Mouse (Mus musculus): Measurements from ENCODE around the gene Fus. TPM values are rescaled to one million over a fixed set of nuclear protein-coding genes. Genes with fewer than 3 reads are reported as not detected.

Gene Fus
- polyA plus RNA-seq, 1 experiment from 2014 or later = 452 TPM

DNA sequence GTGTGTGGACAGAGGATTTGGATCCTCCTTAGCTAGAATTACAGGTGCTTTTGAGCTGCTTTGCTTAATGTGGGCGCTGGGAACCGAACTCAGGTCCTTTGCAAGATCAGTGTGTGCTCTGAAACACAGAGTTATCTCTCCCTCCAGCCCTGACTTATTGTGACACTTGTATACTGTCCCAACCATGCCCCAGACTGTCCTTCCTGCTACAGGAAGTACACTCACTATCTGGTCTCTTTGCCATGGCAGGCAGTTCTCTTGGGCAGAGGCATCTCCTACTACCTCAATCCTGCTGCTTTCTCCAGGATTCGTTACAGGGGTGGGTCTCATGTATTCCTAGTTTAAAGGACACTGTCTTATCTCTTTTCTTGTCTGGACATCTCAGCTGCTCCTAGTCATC, 51.0 kb downstream of the Fus start:
- no peak overlapping the region for H3K4me3 ChIP-seq (replicated peaks)
- H3K4me2 ChIP-seq (replicated peaks) = no peak overlapping the region
- no peaks in the 10 kb centered on the region for H3K9me3 ChIP-seq
- no peaks in the 10 kb centered on the region for H3K36me3 ChIP-seq
- H3K9ac ChIP-seq (replicated peaks) = no peak overlapping the region
- ATAC-seq = no peak
- WGBS = 84% methylated on average over 3 of the region's 3 CpGs
- no peaks in the 10 kb centered on the region for H3K27me3 ChIP-seq
- no peak overlapping the region for H3K27ac ChIP-seq
- H3K4me1 ChIP-seq (replicated peaks) = no peaks in the 10 kb centered on the region

DNA sequence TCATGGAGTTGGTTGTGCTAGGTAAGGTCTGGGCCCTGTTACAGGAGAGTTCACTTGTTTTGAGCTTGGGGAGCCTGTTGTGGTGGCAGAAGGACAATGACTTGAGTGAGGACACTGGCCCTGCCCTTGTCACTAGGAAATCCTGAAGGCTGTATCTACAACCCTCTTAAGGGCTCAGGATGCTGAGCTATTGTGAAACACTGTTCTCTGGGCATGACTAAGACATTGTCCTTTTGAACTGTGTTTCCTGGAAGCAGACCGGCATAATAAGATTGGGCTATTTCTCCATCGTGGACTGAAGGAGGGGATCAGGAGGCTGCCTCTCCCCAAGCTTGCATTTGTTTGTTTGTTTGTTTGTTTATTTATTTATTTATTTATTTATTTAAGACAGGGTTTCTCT, 51.9 kb downstream of the Fus start:
- Histone ChIP-seq H3K4me1 (replicated peaks) (no peaks in the 10 kb centered on the region), H3K36me3 (no peaks in the 10 kb centered on the region), H3K9ac (replicated peaks) (no peak overlapping the region), H3K9me3 (no peaks in the 10 kb centered on the region), H3K27me3 (no peaks in the 10 kb centered on the region), H3K27ac (no peak overlapping the region), H3K4me3 (replicated peaks) (no peak overlapping the region), H3K4me2 (replicated peaks) (no peak overlapping the region)
- WGBS = 79% methylated on average over 2 of the region's 2 CpGs
- no peak for ATAC-seq

DNA sequence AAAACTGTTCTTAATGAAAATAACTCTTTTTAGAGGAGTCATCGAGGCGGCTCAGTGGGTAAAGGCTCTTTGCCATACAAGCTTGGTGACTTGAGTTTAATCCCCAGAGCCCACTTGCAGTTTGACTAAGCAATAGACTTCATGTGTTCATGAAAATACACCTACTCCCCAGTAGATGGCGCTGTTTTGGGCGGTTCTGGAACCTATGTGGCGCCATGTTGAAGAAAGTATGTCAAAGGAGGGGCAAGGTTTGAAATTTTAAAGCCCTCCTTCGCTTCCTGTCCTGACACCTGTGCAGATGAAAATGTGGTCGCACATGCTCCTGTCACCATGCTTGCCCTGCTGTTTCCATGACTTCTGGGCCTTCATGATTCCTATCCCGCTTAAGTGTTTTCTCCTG, 55.7 kb downstream of the Fus start:
- H3K4me3 ChIP-seq (replicated peaks) = no peak overlapping the region
- 63% methylated on average over 8 of the region's 8 CpGs for WGBS
- no peak overlapping the region for H3K4me2 ChIP-seq (replicated peaks)
- no peak overlapping the region for H3K27ac ChIP-seq
- H3K4me1 ChIP-seq (replicated peaks) = no peaks in the 10 kb centered on the region
- no peaks in the 10 kb centered on the region for H3K36me3 ChIP-seq
- no peak for ATAC-seq
- H3K27me3 ChIP-seq = no peaks in the 10 kb centered on the region
- no peak overlapping the region for H3K9ac ChIP-seq (replicated peaks)
- no peaks in the 10 kb centered on the region for H3K9me3 ChIP-seq

DNA sequence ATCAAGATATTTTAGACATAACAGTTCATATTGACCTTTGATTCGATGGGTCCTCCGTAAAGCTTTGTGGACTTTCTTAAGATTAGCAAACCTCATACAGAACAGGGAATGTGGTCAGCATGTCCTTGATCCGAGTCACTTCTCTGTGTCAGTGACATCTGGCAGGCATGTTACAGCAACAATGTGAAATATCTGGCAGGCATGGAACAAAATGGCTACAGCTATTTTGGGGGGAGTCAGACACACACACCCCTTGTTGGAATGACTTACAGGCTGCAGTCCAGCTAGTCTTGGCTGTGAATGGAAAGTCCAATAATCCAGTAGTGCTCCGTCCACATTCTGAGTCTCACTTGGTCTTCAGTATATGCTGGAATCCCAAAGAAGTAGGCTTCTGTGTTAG, 56.3 kb downstream of the Fus start:
- H3K27ac ChIP-seq = no peak overlapping the region
- no peak overlapping the region for H3K9ac ChIP-seq (replicated peaks)
- no peaks in the 10 kb centered on the region for H3K27me3 ChIP-seq
- no peaks in the 10 kb centered on the region for H3K36me3 ChIP-seq
- WGBS = 96% methylated on average over 4 of the region's 4 CpGs
- no peak for ATAC-seq
- no peak overlapping the region for H3K4me3 ChIP-seq (replicated peaks)
- H3K4me2 ChIP-seq (replicated peaks) = no peak overlapping the region
- H3K9me3 ChIP-seq = no peaks in the 10 kb centered on the region
- no peaks in the 10 kb centered on the region for H3K4me1 ChIP-seq (replicated peaks)

DNA sequence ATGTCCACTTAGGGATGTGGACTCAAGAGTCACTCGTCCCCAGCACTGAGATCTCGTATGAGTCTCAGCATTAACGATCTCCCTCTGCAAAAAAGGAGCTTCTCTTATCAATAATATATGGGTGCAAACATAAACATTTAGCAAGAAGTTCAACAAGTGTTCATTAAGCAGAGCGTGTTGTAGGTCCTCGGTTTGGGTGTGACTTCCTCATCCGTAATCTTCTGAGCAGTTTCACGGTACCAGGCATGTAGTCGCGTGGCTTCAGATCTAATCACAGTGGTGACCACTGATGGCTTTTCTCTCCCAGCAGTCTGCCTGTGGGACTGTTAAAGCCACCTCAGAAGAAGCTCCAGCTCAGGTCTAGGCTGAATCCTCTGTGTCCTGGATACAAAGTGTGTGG, 57.1 kb downstream of the Fus start:
- Histone ChIP-seq H3K9ac (replicated peaks) (no peak overlapping the region), H3K4me2 (replicated peaks) (no peak overlapping the region), H3K4me3 (replicated peaks) (no peak overlapping the region), H3K27me3 (no peaks in the 10 kb centered on the region), H3K4me1 (replicated peaks) (no peaks in the 10 kb centered on the region), H3K27ac (no peak overlapping the region), H3K9me3 (no peaks in the 10 kb centered on the region), H3K36me3 (no peaks in the 10 kb centered on the region)
- no peak for ATAC-seq
- WGBS = 90% methylated on average over 9 of the region's 9 CpGs

DNA sequence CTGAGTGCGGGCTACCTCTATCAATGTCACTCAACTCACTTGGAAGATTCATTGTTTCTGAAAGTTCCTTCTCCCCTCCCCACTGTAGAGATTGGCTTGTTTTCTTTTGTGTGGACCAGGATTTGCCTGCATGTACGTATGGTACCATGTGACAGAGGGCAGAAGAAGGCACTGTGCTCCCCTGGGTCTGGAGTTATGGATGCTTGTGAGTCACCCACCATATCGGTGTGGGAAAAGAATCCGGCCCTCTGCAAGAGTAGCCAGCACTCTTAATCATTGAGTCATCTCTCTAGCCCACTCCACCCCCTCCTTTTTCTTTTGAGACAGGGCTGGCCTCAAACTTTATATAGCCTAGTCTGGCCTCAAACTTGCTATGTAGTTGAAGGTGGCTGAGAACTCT, 57.7 kb downstream of the Fus start:
- Histone ChIP-seq H3K27me3 (no peaks in the 10 kb centered on the region), H3K9me3 (no peaks in the 10 kb centered on the region), H3K9ac (replicated peaks) (no peak overlapping the region), H3K4me2 (replicated peaks) (no peak overlapping the region), H3K27ac (no peak overlapping the region), H3K36me3 (no peaks in the 10 kb centered on the region), H3K4me3 (replicated peaks) (no peak overlapping the region), H3K4me1 (replicated peaks) (no peaks in the 10 kb centered on the region)
- 87% methylated on average over 4 of the region's 4 CpGs for WGBS
- no peak for ATAC-seq

DNA sequence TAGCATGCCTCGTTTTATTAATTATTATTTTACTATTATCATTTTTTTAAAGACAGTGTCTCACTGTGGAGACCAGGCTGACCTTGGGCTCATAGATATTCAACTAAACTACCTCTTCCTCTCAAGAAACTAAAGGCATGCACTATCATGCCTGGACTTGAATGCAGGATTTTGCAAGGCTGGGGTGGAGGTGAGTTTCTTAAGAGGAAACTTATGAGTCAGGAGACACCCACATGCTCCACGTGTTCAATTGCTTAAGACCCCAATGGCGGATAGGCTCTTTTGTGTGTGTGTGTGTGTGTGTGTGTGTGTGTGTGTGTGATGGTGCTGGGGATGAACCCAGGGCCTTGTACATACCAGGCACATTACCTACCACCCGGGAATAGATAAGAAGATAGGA, 58.1 kb downstream of the Fus start:
- Histone ChIP-seq H3K9me3 (no peaks in the 10 kb centered on the region), H3K27ac (no peak overlapping the region), H3K36me3 (no peaks in the 10 kb centered on the region), H3K4me2 (replicated peaks) (no peak overlapping the region), H3K9ac (replicated peaks) (no peak overlapping the region), H3K4me3 (replicated peaks) (no peak overlapping the region), H3K27me3 (no peaks in the 10 kb centered on the region), H3K4me1 (replicated peaks) (no peaks in the 10 kb centered on the region)
- WGBS = 87% methylated on average over 4 of the region's 4 CpGs
- no peak for ATAC-seq

DNA sequence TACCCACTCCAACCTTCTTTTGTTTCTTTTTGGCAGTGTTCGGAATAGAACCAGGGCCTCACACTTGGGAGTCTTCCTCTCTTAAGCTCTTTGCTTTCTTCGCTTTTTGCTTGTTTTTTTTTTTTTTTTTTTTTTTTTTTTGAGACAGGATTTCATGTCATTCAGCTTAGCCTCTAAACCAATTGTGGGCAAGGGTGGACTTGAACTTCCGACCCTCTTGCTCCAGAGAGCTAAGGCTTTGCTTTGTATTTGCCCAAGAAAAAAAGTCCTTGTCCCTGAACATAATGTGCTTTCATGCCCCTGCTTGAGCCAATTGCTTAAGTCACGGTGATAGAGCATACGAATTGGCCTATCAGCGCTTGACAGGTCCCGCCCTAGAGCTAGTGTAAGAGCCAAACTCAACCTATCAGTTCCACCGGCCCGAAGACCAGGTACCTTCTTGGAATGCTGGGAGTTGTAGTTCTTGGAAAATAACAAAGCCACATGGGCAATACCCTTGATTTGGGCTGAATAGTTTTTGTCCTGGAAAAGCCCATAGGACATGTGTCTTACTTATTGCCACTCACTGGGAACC, 64.2 kb downstream of the Fus start:
- Histone ChIP-seq H3K4me2 (replicated peaks) (no peak overlapping the region), H3K4me3 (replicated peaks) (no peak overlapping the region)
- 38% methylated on average over 9 of the region's 9 CpGs for WGBS

DNA sequence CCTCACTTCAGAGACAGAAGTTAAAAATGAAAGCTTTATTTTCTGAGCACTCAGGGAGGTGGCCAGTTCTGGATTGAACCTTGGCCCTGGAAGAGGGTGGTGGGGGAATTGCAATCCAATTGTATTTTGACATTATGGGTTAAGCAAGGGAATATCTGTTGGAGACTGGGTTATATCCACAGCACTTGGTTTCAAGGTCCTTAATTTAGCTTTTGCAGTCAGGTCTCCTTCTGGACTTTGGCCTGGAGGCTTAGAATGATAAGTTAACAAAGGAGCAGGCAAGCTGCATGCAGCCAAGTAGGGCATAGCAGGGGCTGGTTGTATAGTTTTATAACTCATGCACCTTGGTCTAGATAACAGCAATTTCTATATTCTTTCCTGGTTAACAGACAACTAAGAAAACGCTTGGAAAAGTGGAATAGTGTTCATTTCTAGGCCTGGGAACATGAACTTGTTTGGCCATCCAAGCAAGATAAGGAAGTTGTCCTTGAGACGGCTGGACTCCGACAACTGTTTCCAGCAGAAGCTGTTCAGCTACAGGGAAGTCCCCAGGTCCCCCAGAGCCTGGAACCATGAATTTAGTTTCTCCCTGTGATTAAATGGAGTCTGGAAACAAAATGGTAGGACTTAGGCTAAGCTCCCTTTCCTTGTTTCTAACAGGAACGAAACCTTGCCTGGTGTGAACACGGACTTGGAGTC, 65.2 kb downstream of the Fus start:
- Histone ChIP-seq H3K4me1 (replicated peaks) (no peaks in the 10 kb centered on the region), H3K27ac (no peak overlapping the region), H3K36me3 (no peaks in the 10 kb centered on the region), H3K27me3 (no peaks in the 10 kb centered on the region), H3K4me3 (replicated peaks) (no peak overlapping the region), H3K4me2 (replicated peaks) (no peak overlapping the region), H3K9me3 (no peaks in the 10 kb centered on the region), H3K9ac (replicated peaks) (no peak overlapping the region)
- ATAC-seq = no peak
- WGBS = 92% methylated on average over 5 of the region's 5 CpGs

More for the DNA sequence above, 64.2 kb downstream of the Fus start:
- Histone ChIP-seq H3K4me1 (replicated peaks) (no peaks in the 10 kb centered on the region), H3K27me3 (no peaks in the 10 kb centered on the region), H3K9me3 (no peaks in the 10 kb centered on the region), H3K36me3 (no peaks in the 10 kb centered on the region), H3K9ac (replicated peaks) (no peak overlapping the region), H3K27ac (no peak overlapping the region)
- no peak for ATAC-seq

DNA sequence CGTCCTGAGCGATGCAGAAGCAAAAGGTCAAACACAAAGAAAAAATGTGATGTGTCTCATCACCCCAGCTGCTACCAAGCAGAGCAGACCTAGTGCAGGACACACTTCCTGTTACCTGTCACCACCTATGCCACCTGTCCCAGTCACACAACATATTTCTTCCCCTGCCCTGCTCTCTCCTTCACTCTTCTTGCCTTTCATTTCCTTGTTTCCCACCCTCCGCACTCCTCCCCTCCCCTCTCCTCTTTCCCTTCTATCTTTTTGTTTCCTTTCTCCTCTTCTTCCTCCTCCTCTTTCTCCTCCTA, 65.7 kb downstream of the Fus start:
- Histone ChIP-seq H3K9ac (replicated peaks) (no peak overlapping the region), H3K36me3 (no peaks in the 10 kb centered on the region), H3K4me2 (replicated peaks) (no peak overlapping the region), H3K4me3 (replicated peaks) (no peak overlapping the region), H3K27ac (no peak overlapping the region), H3K27me3 (no peaks in the 10 kb centered on the region), H3K4me1 (replicated peaks) (no peaks in the 10 kb centered on the region), H3K9me3 (no peaks in the 10 kb centered on the region)
- 96% methylated on average over 3 of the region's 3 CpGs for WGBS
- no peak for ATAC-seq

DNA sequence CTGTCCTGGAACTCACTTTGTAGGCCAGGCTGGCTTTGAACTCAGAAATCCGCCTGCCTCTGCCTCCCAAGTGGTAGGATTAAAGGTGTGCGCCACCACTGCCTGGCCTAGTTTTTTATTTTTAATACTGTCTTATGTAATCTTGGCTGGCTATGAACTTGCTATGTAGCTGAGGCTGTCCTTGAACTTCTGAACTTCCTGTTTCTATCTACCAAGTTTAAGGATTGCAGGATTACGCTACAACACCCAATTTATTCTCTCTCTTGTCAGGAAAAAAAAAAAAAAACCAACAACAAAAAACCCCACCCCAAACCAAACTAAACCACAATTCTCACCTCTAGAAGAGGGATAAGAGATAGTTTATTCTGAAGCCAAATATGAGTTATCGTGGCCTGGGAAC, 66.4 kb downstream of the Fus start:
- no peak for ATAC-seq
- no peak overlapping the region for H3K4me3 ChIP-seq (replicated peaks)
- H3K9me3 ChIP-seq = no peaks in the 10 kb centered on the region
- no peaks in the 10 kb centered on the region for H3K4me1 ChIP-seq (replicated peaks)
- H3K36me3 ChIP-seq = no peaks in the 10 kb centered on the region
- no peak overlapping the region for H3K4me2 ChIP-seq (replicated peaks)
- no peaks in the 10 kb centered on the region for H3K27me3 ChIP-seq
- H3K27ac ChIP-seq = no peak overlapping the region
- 94% methylated on average over 4 of the region's 4 CpGs for WGBS
- H3K9ac ChIP-seq (replicated peaks) = no peak overlapping the region
